Mouse (Mus musculus): Measurements from ENCODE around the gene Rhob.
"Not testable (repeated sequence)": the region's sequence is repeated elsewhere in the genome, so short reads cannot be mapped to it uniquely, and the experiment has no call there.

Gene Rhob

DNA sequence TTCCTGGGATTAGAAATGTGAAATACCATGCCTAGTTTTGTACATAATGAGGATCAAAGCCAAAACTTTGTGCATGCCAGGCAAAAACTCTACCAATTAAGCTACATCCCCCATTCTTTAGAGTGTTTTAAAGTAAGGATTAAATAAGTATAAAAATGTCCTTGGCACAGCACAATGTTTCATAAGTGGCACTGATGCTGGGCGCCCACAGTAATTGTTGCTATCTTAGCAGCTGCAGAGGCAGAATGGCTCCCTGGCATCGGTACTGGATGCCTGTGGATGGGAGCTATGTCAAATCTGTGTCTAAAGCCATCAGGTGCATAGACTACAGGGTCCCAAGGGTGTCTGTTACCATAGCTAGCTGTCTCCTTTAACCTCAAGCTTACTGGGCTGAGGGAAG is 28.8 kb downstream of the Rhob start:
- DNase-seq = no peak

DNA sequence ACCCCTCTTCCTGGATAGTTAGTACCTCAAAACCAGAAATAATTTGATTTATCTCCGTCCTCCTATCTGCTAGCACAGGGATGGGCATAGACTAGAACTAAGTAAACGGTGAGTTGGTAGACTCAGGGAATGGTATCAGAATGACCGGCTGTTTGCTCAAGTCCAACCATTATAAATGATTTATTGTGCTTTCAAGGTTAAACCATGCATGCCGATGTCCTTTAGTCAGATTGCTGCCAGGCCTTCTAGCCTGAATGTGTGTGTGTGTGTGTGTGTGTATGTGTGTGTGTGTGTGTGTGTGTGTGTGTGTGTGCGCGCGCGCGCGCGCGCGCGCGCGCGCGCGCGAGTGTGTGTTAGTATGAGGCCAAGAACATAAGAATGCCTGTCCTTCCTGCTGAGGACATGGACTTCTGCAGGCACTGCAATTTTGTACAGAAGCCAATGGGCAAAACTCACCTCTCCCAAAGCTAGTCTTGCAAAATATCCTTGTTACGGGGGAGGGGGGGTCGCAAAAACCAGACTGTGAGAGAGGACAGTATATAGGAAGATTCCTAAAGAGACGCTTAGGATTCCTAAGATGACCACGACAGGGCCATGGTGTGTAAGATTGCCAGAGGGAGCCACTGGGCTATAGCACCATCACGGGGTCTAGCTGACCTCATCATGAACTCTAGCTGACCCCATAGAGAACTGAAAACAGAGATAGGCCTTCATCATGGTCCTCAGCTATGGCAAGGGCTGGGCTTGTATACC is 29.9 kb downstream of the Rhob start:
- no peak for DNase-seq

GRCm38 (mm10) chr12:8468221-8468865 is 31.5 kb downstream of the Rhob start:
- no peak for DNase-seq

DNA sequence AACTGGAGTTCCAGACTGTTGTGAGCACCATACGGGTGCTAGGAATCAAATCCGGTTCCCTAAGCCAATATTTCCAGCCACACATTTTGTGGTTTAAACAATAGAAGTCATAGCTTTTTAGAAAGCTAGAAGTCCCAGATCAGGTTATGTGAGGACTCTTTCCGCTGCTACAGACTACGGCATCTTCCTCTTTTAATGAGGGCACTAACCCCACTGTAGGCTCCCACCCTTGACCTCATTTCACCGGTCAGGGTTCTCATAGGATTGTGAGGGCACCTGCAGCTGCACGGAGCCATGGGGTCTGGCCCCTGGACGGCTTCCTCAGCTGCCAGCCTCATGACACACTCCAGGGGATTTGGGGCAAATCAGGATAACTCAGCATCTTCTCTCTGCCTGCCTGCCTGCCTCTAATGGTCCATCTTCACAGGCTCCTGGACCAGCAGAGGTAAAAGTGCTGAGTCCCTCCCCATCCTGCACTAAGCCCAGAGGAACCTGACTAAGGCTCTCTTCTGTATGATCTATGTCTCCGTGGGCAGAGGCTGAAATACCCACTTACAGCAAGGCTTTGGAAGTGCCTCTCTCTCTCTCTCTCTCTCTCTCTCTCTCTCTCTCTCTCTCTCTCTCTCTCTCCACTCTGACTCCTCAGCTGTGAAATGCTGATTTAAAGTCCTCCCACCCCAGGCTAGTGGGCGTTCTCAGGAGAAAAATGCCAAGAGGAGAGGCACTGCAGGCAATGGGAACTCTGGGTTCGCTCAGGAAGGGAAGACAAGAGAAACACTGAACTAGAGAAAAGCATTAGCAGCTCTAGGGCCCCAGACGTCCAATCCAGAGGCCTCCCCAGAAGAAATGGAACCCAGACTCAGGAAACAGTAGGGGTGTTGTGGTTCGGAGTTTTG is 32.5 kb downstream of the Rhob start:
- DNase-seq = no peak

DNA sequence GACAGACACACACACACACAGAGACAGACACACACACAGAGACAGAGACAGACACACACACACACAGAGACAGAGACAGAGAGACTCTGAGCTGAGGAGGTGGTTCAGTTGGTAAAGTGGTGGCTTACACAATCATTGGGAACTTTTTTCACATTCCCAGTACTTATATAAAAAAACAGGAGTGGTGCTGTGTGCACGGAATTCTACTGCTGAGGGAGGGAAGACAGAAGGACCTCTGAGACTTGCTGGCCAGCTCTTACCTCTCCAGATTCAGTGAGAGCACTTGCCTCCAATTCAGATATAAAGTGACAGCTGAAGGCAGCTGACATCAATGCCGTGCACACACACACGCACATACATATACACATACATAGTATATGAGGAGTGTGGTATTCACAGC is 34.1 kb downstream of the Rhob start:
- DNase-seq = no peak

DNA sequence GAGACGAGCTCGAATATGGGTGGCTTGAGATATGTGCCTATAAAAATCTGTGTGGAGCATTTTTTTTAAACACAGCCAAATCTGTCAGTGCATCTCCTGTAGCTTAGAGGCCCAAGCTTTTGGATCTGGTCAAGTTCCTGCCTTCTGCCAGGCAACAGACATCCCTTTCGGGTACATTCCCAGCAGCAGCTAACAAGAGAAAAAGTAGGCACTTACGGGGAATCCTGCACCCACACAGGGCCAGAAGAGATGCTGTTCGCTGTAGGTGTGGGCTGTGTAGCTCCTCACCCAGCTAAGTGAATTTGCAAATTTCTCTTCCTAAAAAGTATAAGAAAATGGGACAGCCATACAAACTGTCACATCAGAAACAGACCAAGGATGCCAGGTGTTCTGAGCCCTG is 34.8 kb downstream of the Rhob start:
- no peak for DNase-seq

- DNase-seq = no peak
Observed at GRCm38 (mm10) chr12:8463599-8464160, 36.1 kb downstream of the Rhob start.

GRCm38 (mm10) chr12:8462533-8462932 is 37.3 kb downstream of the Rhob start:
- no peak for DNase-seq

- not testable (repeated sequence) for DNase-seq
Observed at GRCm38 (mm10) chr12:8461575-8461974, 38.2 kb downstream of the Rhob start.

DNA sequence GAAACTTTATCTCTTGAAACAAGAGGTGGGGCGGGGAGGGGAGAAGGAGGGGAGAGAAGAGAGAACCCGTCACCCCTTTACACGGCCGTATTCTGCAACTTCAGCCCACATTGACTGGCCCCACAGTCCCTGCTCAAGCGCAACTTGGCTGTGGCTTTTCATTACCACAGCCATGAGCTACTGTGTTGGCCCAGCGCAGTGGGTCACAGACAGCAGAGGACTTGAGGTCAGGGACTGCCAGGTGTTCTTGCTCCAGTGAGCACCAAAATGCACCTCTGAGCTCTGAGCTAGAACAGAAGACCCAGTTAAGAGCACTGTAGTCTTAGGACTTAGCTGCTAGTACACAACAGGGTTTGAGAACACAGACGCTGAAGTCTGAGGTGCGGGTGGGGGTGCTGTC is 41.4 kb downstream of the Rhob start:
- DNase-seq = no peak

DNA sequence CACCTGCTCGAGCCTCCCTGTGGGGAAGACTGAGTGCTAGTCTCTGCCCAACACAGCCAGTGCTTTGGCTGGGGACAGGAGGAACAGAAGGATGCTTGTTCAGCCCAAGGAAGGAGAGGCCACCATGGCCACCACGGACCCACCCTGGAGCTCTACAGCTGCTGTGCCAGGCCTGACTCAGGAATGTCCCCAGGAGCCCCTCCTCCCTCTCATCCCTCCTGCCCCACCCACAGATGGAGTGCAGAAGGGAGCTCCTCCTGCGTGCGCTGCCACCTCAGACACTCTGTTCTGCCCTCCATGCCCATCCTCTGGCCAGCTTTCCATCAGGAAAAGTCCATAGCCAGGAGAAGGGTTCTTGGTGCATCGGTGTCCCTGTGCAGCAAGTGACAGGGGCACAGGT is 42.8 kb downstream of the Rhob start:
- DNase-seq = no peak

GRCm38 (mm10) chr12:8455046-8455445 is 44.8 kb downstream of the Rhob start:
- DNase-seq = no peak

DNA sequence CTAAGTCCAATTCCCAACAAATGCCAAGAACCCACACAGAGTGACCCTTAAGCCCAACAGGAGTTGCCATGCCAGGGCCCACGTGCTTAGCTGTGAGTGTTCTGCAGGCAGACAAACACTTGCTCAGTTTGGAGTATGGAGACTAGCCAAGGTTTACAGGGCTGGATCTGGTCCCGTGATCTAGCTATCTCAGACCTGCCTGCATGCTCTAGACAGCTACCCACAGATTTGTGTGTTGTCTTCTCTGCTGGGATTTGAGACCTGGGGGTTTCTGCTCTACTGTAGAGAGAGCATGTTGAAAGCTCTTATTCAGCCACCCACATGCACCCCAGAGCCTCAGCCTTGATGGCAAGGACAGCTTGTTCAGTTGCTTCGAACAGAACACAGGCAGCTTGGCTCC is 45.3 kb downstream of the Rhob start:
- DNase-seq = no peak

- DNase-seq = no peak
Observed at GRCm38 (mm10) chr12:8452766-8453621, 46.8 kb downstream of the Rhob start.

GRCm38 (mm10) chr12:8451571-8452485 is 48.0 kb downstream of the Rhob start:
- DNase-seq = no peak

GRCm38 (mm10) chr12:8450639-8451038 is 49.2 kb downstream of the Rhob start:
- no peak for DNase-seq

DNA sequence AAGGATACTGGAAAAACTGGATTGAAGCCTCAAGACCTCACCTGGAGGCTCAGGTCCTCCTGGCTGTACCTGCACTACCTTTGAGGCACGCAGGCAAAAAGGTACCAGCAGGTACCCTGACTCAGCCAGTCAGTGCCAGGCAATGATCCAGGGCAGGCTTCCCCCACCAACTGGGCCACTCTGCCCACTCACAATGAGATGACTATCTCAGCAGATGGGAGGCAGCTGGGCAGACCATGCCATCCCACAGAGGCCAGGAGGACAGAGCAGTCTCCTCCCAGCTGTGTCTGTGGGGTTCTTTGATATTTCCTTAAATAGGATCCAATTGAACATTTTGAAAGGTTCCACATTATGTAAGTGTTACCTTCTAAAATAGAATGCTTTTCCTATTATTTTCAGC is 49.8 kb downstream of the Rhob start:
- DNase-seq = no peak
